Comparison of ENCODE assay signal across 8 mouse cellular contexts in genomic region chr8:86843896-86844295, GRCm38 (mm10). TPM values are rescaled to one million over a fixed set of nuclear protein-coding genes. Genes with fewer than 3 reads are reported as not detected.
A peak's percentile ranks its signal among the peaks of the same experiment; 100 is the strongest.
DNase-seq lines count a peak whose midpoint lies in the region; ATAC-seq and TF ChIP-seq lines count a peak whose summit lies in the region.
"Had no signal": no experiment of that assay in that cellular context is flagged by ENCODE, and none has a peak within 500 bp of the region (broad histone marks: within the 10 kb centered on the region; RNA-seq: fewer than 3 reads in every experiment).

No protein-coding gene starts in this region.

- H3K9ac ChIP-seq in forebrain, postnatal 0 days, result no peak overlapping the region
- no peak overlapping the region for H3K9ac ChIP-seq in kidney, embryonic 16.5 days (replicated peaks; ENCODE audit: low read length)
- H3K9ac ChIP-seq in midbrain, embryonic 11.5 days (ENCODE audit: low read length), result no peak overlapping the region
- H3K9ac ChIP-seq: neural tube, embryonic 12.5 days had no signal

- peak; percentile 32 to 39 for DNase-seq in right cerebral cortex, adult 2 months (ENCODE audit: low spot score in 2 of 2)
- no peak for DNase-seq in right cerebral cortex, postnatal 25 days
- DNase-seq in cerebellum, adult 11-12 months, result peak; percentile 32
- peak; percentile 60 for DNase-seq in forebrain, postnatal 0 days
- DNase-seq in midbrain, embryonic 11.5 days (ENCODE audit: low spot score, missing footprints), result peak; percentile 88
- no peak for DNase-seq in c-Kit-positive CD71-positive TER-119-positive erythroid progenitor cells, embryonic 14.5 days (ENCODE audit: low spot score)

- peaks cover 56% of the 10 kb centered on the region for H3K36me3 ChIP-seq in forebrain, postnatal 0 days (ENCODE audit: insufficient read depth)
- H3K36me3 ChIP-seq in kidney, embryonic 16.5 days (ENCODE audit: insufficient read depth, low read length), result peaks cover 55% of the 10 kb centered on the region
- peaks cover 8% of the 10 kb centered on the region for H3K36me3 ChIP-seq in midbrain, embryonic 11.5 days (ENCODE audit: control insufficient read depth, insufficient read depth, low read length)

- H3K4me3 ChIP-seq in forebrain, postnatal 0 days (ENCODE audit: low read depth, low read length), result no peak overlapping the region
- H3K4me3 ChIP-seq in kidney, embryonic 16.5 days (ENCODE audit: low read length), result no peak overlapping the region
- no peak overlapping the region for H3K4me3 ChIP-seq in midbrain, embryonic 11.5 days (ENCODE audit: low read depth, low read length)
- H3K4me3 ChIP-seq: neural tube, embryonic 12.5 days had no signal

- H3K9me3 ChIP-seq in forebrain, postnatal 0 days (ENCODE audit: low read length), result no peaks in the 10 kb centered on the region
- H3K9me3 ChIP-seq in kidney, embryonic 16.5 days (ENCODE audit: low read length), result no peaks in the 10 kb centered on the region
- no peaks in the 10 kb centered on the region for H3K9me3 ChIP-seq in midbrain, embryonic 11.5 days (ENCODE audit: control insufficient read depth, low read length)
- H3K9me3 ChIP-seq: neural tube, embryonic 12.5 days had no signal

- peak; percentile 67 for ATAC-seq in forebrain, postnatal 0 days
- peak; percentile 46; the same call in 1 of the 2 replicates for ATAC-seq in kidney, embryonic 16.5 days (ENCODE audit: low FRiP score, low TSS enrichment)
- peak; percentile 67 for ATAC-seq in midbrain, embryonic 11.5 days (ENCODE audit: low FRiP score)

- WGBS in forebrain, postnatal 0 days, result 58% methylated on average over 8 of the region's 8 CpGs
- 56% methylated on average over 8 of the region's 8 CpGs for WGBS in kidney, embryonic 16.5 days
- 68% methylated on average over 8 of the region's 8 CpGs for WGBS in midbrain, embryonic 11.5 days

- no peaks in the 10 kb centered on the region for H3K27me3 ChIP-seq in forebrain, postnatal 0 days (ENCODE audit: insufficient read depth, low read length)
- H3K27me3 ChIP-seq in kidney, embryonic 16.5 days (ENCODE audit: insufficient read depth, low read length), result no peaks in the 10 kb centered on the region
- H3K27me3 ChIP-seq in midbrain, embryonic 11.5 days (ENCODE audit: control insufficient read depth, insufficient read depth, low read length), result no peaks in the 10 kb centered on the region
- H3K27me3 ChIP-seq: neural tube, embryonic 12.5 days had no signal

- TF ChIP-seq CTCF in forebrain, postnatal 0 days (IDR thresholded peaks at IDR 0.05; ENCODE audit: low read depth), result peak; percentile 70

- no peak overlapping the region for H3K4me2 ChIP-seq in forebrain, postnatal 0 days (ENCODE audit: low read depth)
- H3K4me2 ChIP-seq in kidney, embryonic 16.5 days (replicated peaks; ENCODE audit: low read depth, low read length), result no peak overlapping the region
- H3K4me2 ChIP-seq in midbrain, embryonic 11.5 days, result no peak overlapping the region
- H3K4me2 ChIP-seq: neural tube, embryonic 12.5 days had no signal

- no peak overlapping the region for H3K27ac ChIP-seq in forebrain, postnatal 0 days (ENCODE audit: low read depth, low read length)
- no peak overlapping the region for H3K27ac ChIP-seq in kidney, embryonic 16.5 days (ENCODE audit: low read length)
- no peak overlapping the region for H3K27ac ChIP-seq in midbrain, embryonic 11.5 days (ENCODE audit: low read depth, low read length)
- H3K27ac ChIP-seq: neural tube, embryonic 12.5 days had no signal

- H3K4me1 ChIP-seq in forebrain, postnatal 0 days (ENCODE audit: insufficient read depth), result no peaks in the 10 kb centered on the region
- no peaks in the 10 kb centered on the region for H3K4me1 ChIP-seq in kidney, embryonic 16.5 days (ENCODE audit: insufficient read depth, low read length)
- H3K4me1 ChIP-seq in midbrain, embryonic 11.5 days (ENCODE audit: control insufficient read depth, insufficient read depth, low read length), result no peaks in the 10 kb centered on the region
- H3K4me1 ChIP-seq: neural tube, embryonic 12.5 days had no signal

RNA-seq across cellular contexts. Expression of gene N4bp1, which starts 41.2 kb away (rescaled TPM):
- total RNA-seq in forebrain, postnatal 0 days (2014; rRNA removed), result 14.8 and 19.4 TPM in 2 replicates
- 3.0 and 4.5 TPM in 2 replicates for polyA plus RNA-seq in forebrain, postnatal 0 days (2015; fragmentation: Nextera tagmentation; extraction: Ambion mirVana)
- polyA plus RNA-seq in kidney, embryonic 16.5 days (2015; fragmentation: Nextera tagmentation; extraction: Ambion mirVana), result 8.1 and 8.3 TPM in 2 replicates
- 10.2 and 10.8 TPM in 2 replicates for polyA plus RNA-seq in midbrain, embryonic 11.5 days (2014; fragmentation: Nextera tagmentation; extraction: Ambion mirVana)

Comparison
In these comparisons a context has a peak if more than half of its experiments do, and no peak if none do; other contexts are left out.
1. DNase-seq: peak in right cerebral cortex, adult 2 months (2 of 2), cerebellum, adult 11-12 months (single experiment), forebrain, postnatal 0 days (single experiment) and midbrain, embryonic 11.5 days (single experiment); none in right cerebral cortex, postnatal 25 days (single experiment) and c-Kit-positive CD71-positive TER-119-positive erythroid progenitor cells, embryonic 14.5 days (single experiment).
2. Peak in every context shown above with its lines, with median percentiles within 50 percentile points of each other: ATAC-seq.